Mouse (Mus musculus) large intestine, adult 2 months (tissue): ENCODE data around the gene Bach1. TPM values are rescaled to one million over a fixed set of nuclear protein-coding genes. Genes with fewer than 3 reads are reported as not detected.

ENCODE experiments used
- DNase-seq: peaks from one replicate; pipeline ENCODE4 v3.0.0-alpha.2; 2012; ENCODE audit warnings: low read depth, low spot score
- WGBS: fragments of 180-500 bp; shearing (Covaris S2); methylation state at CpG from one replicate; pipeline ENCODE4 v1.1.7; 2018; 5-methylcytosine and 5-hydroxymethylcytosine counted together
- polyA plus RNA-seq: library from polyadenylated mRNA; depleted of rRNA; stranded (reverse); fragments of >200 nt; gene quantifications from 2 replicates; pipeline ENCODE4 v1.2.3, GENCODE M21; 2012; rRNA removed

The Bach1 gene
- polyA plus RNA-seq, result 13.7 and 32.3 TPM in 2 replicates

GRCm38 (mm10) chr16:87698692-87699305, at the start of gene Bach1:
Bach1 (plus strand) TSS chr16:87698945.
- peak; percentile 60 for DNase-seq
- WGBS, result under 1% methylated on average over 84 of the region's 84 CpGs

GRCm38 (mm10) chr16:87652344-87652743, 46.4 kb upstream of the Bach1 start:
- WGBS, result 83% methylated on average over 8 of the region's 8 CpGs

GRCm38 (mm10) chr16:87652924-87653323, 45.8 kb upstream of the Bach1 start:
- WGBS, result 82% methylated on average over 13 of the region's 13 CpGs
- no peak for DNase-seq

More at GRCm38 (mm10) chr16:87652344-87652743, 46.4 kb upstream of the Bach1 start:
- DNase-seq, result no peak

GRCm38 (mm10) chr16:87654016-87654575, 44.6 kb upstream of the Bach1 start:
- DNase-seq, result no peak
- 58% methylated on average over 11 of the region's 11 CpGs for WGBS

- DNase-seq, result no peak
- WGBS, result 73% methylated on average over 5 of the region's 5 CpGs
Observed at GRCm38 (mm10) chr16:87655005-87655404, 43.7 kb upstream of the Bach1 start.

GRCm38 (mm10) chr16:87655579-87655978, 43.2 kb upstream of the Bach1 start:
- WGBS, result 75% methylated on average over 9 of the region's 9 CpGs
- no peak for DNase-seq

GRCm38 (mm10) chr16:87656771-87657170, 42.0 kb upstream of the Bach1 start:
- DNase-seq, result no peak
- WGBS, result 82% methylated on average over 4 of the region's 4 CpGs

- WGBS, result 95% methylated on average over 9 of the region's 9 CpGs
- no peak for DNase-seq
Observed at GRCm38 (mm10) chr16:87657291-87657690, 41.5 kb upstream of the Bach1 start.

- no peak for DNase-seq
- 63% methylated on average over 12 of the region's 12 CpGs for WGBS
Observed at GRCm38 (mm10) chr16:87661024-87661471, 37.7 kb upstream of the Bach1 start.

- WGBS, result 66% methylated on average over 8 of the region's 8 CpGs
- no peak for DNase-seq
Observed at GRCm38 (mm10) chr16:87661636-87662035, 37.1 kb upstream of the Bach1 start.

GRCm38 (mm10) chr16:87662528-87662927, 36.2 kb upstream of the Bach1 start:
- 91% methylated on average over 2 of the region's 2 CpGs for WGBS
- no peak for DNase-seq

- 40% methylated on average over 6 of the region's 6 CpGs for WGBS
- no peak for DNase-seq
Observed at GRCm38 (mm10) chr16:87663890-87664289, 34.9 kb upstream of the Bach1 start.

- WGBS, result 32% methylated on average over 9 of the region's 9 CpGs
- DNase-seq, result no peak
Observed at GRCm38 (mm10) chr16:87665246-87665645, 33.5 kb upstream of the Bach1 start.

GRCm38 (mm10) chr16:87665752-87666619, 32.8 kb upstream of the Bach1 start:
- WGBS, result 83% methylated on average over 19 of the region's 19 CpGs

GRCm38 (mm10) chr16:87666620-87667004, 32.1 kb upstream of the Bach1 start:
- 92% methylated on average over 4 of the region's 4 CpGs for WGBS
- DNase-seq, result no peak

More at GRCm38 (mm10) chr16:87665752-87666619, 32.8 kb upstream of the Bach1 start:
- DNase-seq, result no peak

GRCm38 (mm10) chr16:87668002-87668401, 30.7 kb upstream of the Bach1 start:
- 88% methylated on average over 6 of the region's 6 CpGs for WGBS

GRCm38 (mm10) chr16:87670091-87670820, 28.5 kb upstream of the Bach1 start:
- DNase-seq, result no peak
- WGBS, result 36% methylated on average over 8 of the region's 8 CpGs

More at GRCm38 (mm10) chr16:87668002-87668401, 30.7 kb upstream of the Bach1 start:
- no peak for DNase-seq

GRCm38 (mm10) chr16:87670821-87671165, 28.0 kb upstream of the Bach1 start:
- DNase-seq, result no peak
- 65% methylated on average over 9 of the region's 9 CpGs for WGBS

- DNase-seq, result no peak
- 78% methylated on average over 12 of the region's 12 CpGs for WGBS
Observed at GRCm38 (mm10) chr16:87671336-87671735, 27.4 kb upstream of the Bach1 start.

GRCm38 (mm10) chr16:87673155-87673554, 25.6 kb upstream of the Bach1 start:
- DNase-seq, result no peak
- 77% methylated on average over 7 of the region's 7 CpGs for WGBS
